Mouse (Mus musculus) embryonic facial prominence, embryonic 11.5 days (tissue): ENCODE results near the gene Hhat. TPM values are rescaled to one million over a fixed set of nuclear protein-coding genes. Genes with fewer than 3 reads are reported as not detected.

Experiments
- ATAC-seq: fragments of 200-750 bp; cut with Nextera tagmentation; replicated peaks from 2 replicates; pipeline ENCODE4 v1.8.0; 2017; ENCODE audit warnings: low read depth; ENCODE audit not compliant: insufficient number of reproducible peaks, low FRiP score, low TSS enrichment
- DNase-seq: peaks from one replicate; pipeline ENCODE4 v3.0.0-alpha.2; 2015; ENCODE audit warnings: low spot score
- H3K27ac ChIP-seq: fragments of 300-500 bp; sonication (generic); replicated peaks from 2 replicates; pipeline ENCODE4 v1.5.1; 2014; ENCODE audit warnings: mild to moderate bottlenecking, low read depth, low read length, control low read depth
- H3K27me3 ChIP-seq: fragments of 300-500 bp; sonication (generic); 2 replicates; pipeline ENCODE4 v1.6.1; 2014; ENCODE audit warnings: mild to moderate bottlenecking, low read length, moderate library complexity, mixed read lengths; ENCODE audit not compliant: control insufficient read depth, insufficient read depth
- H3K36me3 ChIP-seq: fragments of 300-500 bp; sonication (generic); replicated peaks from 2 replicates; pipeline ENCODE4 v1.6.1; 2014; ENCODE audit warnings: low read depth, mild to moderate bottlenecking, low read length, moderate library complexity, mixed read lengths; ENCODE audit not compliant: control insufficient read depth, insufficient read depth
- H3K4me1 ChIP-seq: fragments of 300-500 bp; sonication (generic); 2 replicates; pipeline ENCODE4 v1.6.1; 2014; ENCODE audit warnings: low read length, mixed read lengths; ENCODE audit not compliant: control insufficient read depth, insufficient read depth
- H3K4me2 ChIP-seq: fragments of 300-500 bp; sonication (generic); 2 replicates; pipeline ENCODE4 v1.6.1; 2014; ENCODE audit warnings: low read depth, mild to moderate bottlenecking, control low read depth, low read length, moderate library complexity
- H3K4me3 ChIP-seq: fragments of 300-500 bp; sonication (generic); 2 replicates; pipeline ENCODE4 v1.5.1; 2014; ENCODE audit warnings: low read depth, low read length, control low read depth
- H3K9ac ChIP-seq: fragments of 300-500 bp; sonication (generic); replicated peaks from 2 replicates; pipeline ENCODE4 v1.6.1; 2014; ENCODE audit warnings: mild to moderate bottlenecking, control low read depth, low read length
- H3K9me3 ChIP-seq: fragments of 300-500 bp; sonication (generic); replicated peaks from 2 replicates; pipeline ENCODE4 v1.6.1; 2016; ENCODE audit warnings: mild to moderate bottlenecking, low read length, inconsistent platforms, mixed read lengths; ENCODE audit not compliant: control insufficient read depth
- WGBS: fragments of 180-500 bp; shearing (Covaris S2); extraction: QIAGEN DNeasy Blood & Tissue Kit; methylation state at CpG from one replicate; pipeline ENCODE4 v1.1.7; 2014; 5-methylcytosine and 5-hydroxymethylcytosine counted together
- polyA plus RNA-seq: library from polyadenylated mRNA; unstranded; fragments of >200 nt; fragmentation: Nextera tagmentation; extraction: Ambion mirVana; gene quantifications from 2 replicates; pipeline ENCODE4 v1.2.1, GENCODE M21; 2014

Gene Hhat
- polyA plus RNA-seq, 1 experiment from 2014 or later: 9.1 TPM

GRCm38 (mm10) chr1:192531490-192532146 lies 239.4 kb downstream of the Hhat start:
- DNase-seq (no peak), ATAC-seq (no peak)
- Histone ChIP-seq H3K36me3 (no peaks in the 10 kb centered on the region), H3K4me2 (no peak overlapping the region), H3K4me1 (no peaks in the 10 kb centered on the region), H3K4me3 (no peak overlapping the region), H3K27me3 (no peaks in the 10 kb centered on the region), H3K9ac (no peak overlapping the region), H3K9me3 (no peaks in the 10 kb centered on the region), H3K27ac (no peak overlapping the region)
- 62% methylated on average over 2 of the region's 2 CpGs for WGBS

- no peaks in the 10 kb centered on the region for H3K9me3 ChIP-seq
- 71% methylated on average over 14 of the region's 14 CpGs for WGBS
- H3K36me3 ChIP-seq: no peaks in the 10 kb centered on the region
- no peaks in the 10 kb centered on the region for H3K27me3 ChIP-seq
- no peak for DNase-seq
- no peak overlapping the region for H3K9ac ChIP-seq
- no peak overlapping the region for H3K4me2 ChIP-seq
- H3K4me3 ChIP-seq: no peak overlapping the region
- H3K27ac ChIP-seq: no peak overlapping the region
- H3K4me1 ChIP-seq: no peaks in the 10 kb centered on the region
- ATAC-seq: peak; percentile 46; the same call in 1 of the 2 replicates
These were observed 245.2 kb downstream of the Hhat start for GRCm38 (mm10) chr1:192525711-192526350.

- no peaks in the 10 kb centered on the region for H3K4me1 ChIP-seq
- H3K4me3 ChIP-seq: no peak overlapping the region
- no peak overlapping the region for H3K9ac ChIP-seq
- H3K27me3 ChIP-seq: no peaks in the 10 kb centered on the region
- no peaks in the 10 kb centered on the region for H3K36me3 ChIP-seq
- WGBS: 54% methylated on average over 12 of the region's 12 CpGs
- no peak for DNase-seq
- ATAC-seq: no peak
- H3K4me2 ChIP-seq: no peak overlapping the region
- no peak overlapping the region for H3K27ac ChIP-seq
- H3K9me3 ChIP-seq: no peaks in the 10 kb centered on the region
These were observed 248.4 kb downstream of the Hhat start for GRCm38 (mm10) chr1:192522376-192523178.

- WGBS: 52% methylated on average over 13 of the region's 13 CpGs
- H3K4me1 ChIP-seq: no peaks in the 10 kb centered on the region
- no peak overlapping the region for H3K4me3 ChIP-seq
- H3K4me2 ChIP-seq: no peak overlapping the region
- no peak for ATAC-seq
- no peak overlapping the region for H3K9ac ChIP-seq
- no peak for DNase-seq
- H3K27ac ChIP-seq: no peak overlapping the region
- no peaks in the 10 kb centered on the region for H3K27me3 ChIP-seq
- H3K9me3 ChIP-seq: no peaks in the 10 kb centered on the region
- H3K36me3 ChIP-seq: no peaks in the 10 kb centered on the region
These were observed 250.1 kb downstream of the Hhat start for GRCm38 (mm10) chr1:192520836-192521435.

GRCm38 (mm10) chr1:192519713-192520112 lies 251.3 kb downstream of the Hhat start:
- H3K4me1 ChIP-seq: no peaks in the 10 kb centered on the region
- no peaks in the 10 kb centered on the region for H3K9me3 ChIP-seq
- WGBS: 85% methylated on average over 1 of the region's 1 CpGs
- DNase-seq (no peak), ATAC-seq (no peak)
- no peak overlapping the region for H3K4me2 ChIP-seq
- H3K27ac ChIP-seq: no peak overlapping the region
- H3K4me3 ChIP-seq: no peak overlapping the region
- H3K27me3 ChIP-seq: no peaks in the 10 kb centered on the region
- no peaks in the 10 kb centered on the region for H3K36me3 ChIP-seq
- no peak overlapping the region for H3K9ac ChIP-seq

- no peaks in the 10 kb centered on the region for H3K4me1 ChIP-seq
- no peaks in the 10 kb centered on the region for H3K9me3 ChIP-seq
- H3K27ac ChIP-seq: no peak overlapping the region
- no peaks in the 10 kb centered on the region for H3K36me3 ChIP-seq
- no peak overlapping the region for H3K4me2 ChIP-seq
- no peak overlapping the region for H3K4me3 ChIP-seq
- no peak overlapping the region for H3K9ac ChIP-seq
- WGBS: 80% methylated on average over 3 of the region's 3 CpGs
- ATAC-seq: no peak
- H3K27me3 ChIP-seq: no peaks in the 10 kb centered on the region
- DNase-seq: no peak
These were observed 255.7 kb downstream of the Hhat start for GRCm38 (mm10) chr1:192515373-192515772.

GRCm38 (mm10) chr1:192512821-192513220 lies 258.2 kb downstream of the Hhat start:
- DNase-seq (no peak), ATAC-seq (no peak)
- H3K4me3 ChIP-seq: no peak overlapping the region
- H3K27ac ChIP-seq: no peak overlapping the region
- no peaks in the 10 kb centered on the region for H3K36me3 ChIP-seq
- H3K9me3 ChIP-seq: no peaks in the 10 kb centered on the region
- no peaks in the 10 kb centered on the region for H3K4me1 ChIP-seq
- 93% methylated on average over 1 of the region's 1 CpGs for WGBS
- no peaks in the 10 kb centered on the region for H3K27me3 ChIP-seq
- no peak overlapping the region for H3K9ac ChIP-seq
- H3K4me2 ChIP-seq: no peak overlapping the region
